Mouse (Mus musculus): Measurements from ENCODE around the gene Slc9a1. TPM values are rescaled to one million over a fixed set of nuclear protein-coding genes. Genes with fewer than 3 reads are reported as not detected.

Slc9a1 gene
- polyA plus RNA-seq, 1 experiment from 2014 or later = 12.8 TPM

DNA sequence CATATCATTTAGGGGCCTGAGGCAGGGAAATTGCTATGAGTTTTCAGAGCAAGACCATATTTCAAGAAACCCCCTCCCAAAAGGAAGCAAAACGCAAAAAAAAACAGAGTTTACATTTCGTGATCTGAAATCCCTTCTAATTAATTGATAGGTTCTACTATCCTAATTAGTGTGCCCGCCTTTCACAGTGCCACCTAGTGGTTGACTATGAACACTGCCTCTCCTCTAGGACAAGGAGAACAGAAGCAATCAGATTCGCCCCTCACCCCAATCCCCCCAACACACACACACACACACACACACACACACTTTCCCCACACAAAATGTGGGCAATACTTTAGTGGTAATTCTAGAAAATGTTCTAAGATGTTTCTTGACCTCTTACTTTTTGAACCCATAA lies 25.4 kb upstream of the Slc9a1 start:
- H3K9me3 ChIP-seq (replicated peaks; ENCODE audit: control insufficient read depth, low read length, poor library complexity, severe bottlenecking) = no peaks in the 10 kb centered on the region
- no peak overlapping the region for H3K4me3 ChIP-seq (ENCODE audit: low read depth, low read length)
- H3K9ac ChIP-seq (ENCODE audit: low read depth, low read length) = no peak overlapping the region
- no peak overlapping the region for H3K27ac ChIP-seq (ENCODE audit: low read length)
- no peaks in the 10 kb centered on the region for H3K4me1 ChIP-seq (ENCODE audit: control insufficient read depth, insufficient read depth, low read length)
- ATAC-seq = no peak
- H3K4me2 ChIP-seq (ENCODE audit: low read length) = no peak overlapping the region
- H3K27me3 ChIP-seq (ENCODE audit: control insufficient read depth, insufficient read depth, low read depth, low read length) = no peaks in the 10 kb centered on the region
- H3K36me3 ChIP-seq (ENCODE audit: control insufficient read depth, insufficient read depth, low read length) = no peaks in the 10 kb centered on the region
- WGBS = 6% methylated on average over 4 of the region's 4 CpGs

DNA sequence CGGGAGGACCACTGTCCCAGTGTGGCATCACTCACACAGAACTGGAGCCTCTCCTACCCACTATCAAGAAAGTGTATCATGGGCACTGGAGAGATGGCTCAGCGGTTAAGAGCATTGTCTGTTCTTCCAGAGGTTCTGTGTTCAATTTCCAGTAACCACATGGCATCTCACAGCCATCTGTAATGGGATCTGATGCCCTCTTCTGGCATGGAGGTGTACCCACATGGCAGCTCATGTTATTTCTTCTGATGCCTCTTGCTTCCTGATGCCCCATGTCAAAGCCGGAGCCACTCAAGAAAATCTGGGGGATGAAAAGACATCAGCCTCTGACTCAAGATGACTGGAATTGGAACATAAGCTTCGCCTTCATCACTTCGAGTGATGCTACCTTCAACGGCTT lies 23.8 kb upstream of the Slc9a1 start:
- H3K27me3 ChIP-seq (ENCODE audit: control insufficient read depth, insufficient read depth, low read depth, low read length) = no peaks in the 10 kb centered on the region
- no peak for ATAC-seq
- WGBS = 89% methylated on average over 6 of the region's 6 CpGs
- no peaks in the 10 kb centered on the region for H3K9me3 ChIP-seq (replicated peaks; ENCODE audit: control insufficient read depth, low read length, poor library complexity, severe bottlenecking)
- no peak overlapping the region for H3K9ac ChIP-seq (ENCODE audit: low read depth, low read length)
- no peak overlapping the region for H3K4me3 ChIP-seq (ENCODE audit: low read depth, low read length)
- H3K27ac ChIP-seq (ENCODE audit: low read length) = no peak overlapping the region
- H3K4me2 ChIP-seq (ENCODE audit: low read length) = no peak overlapping the region
- no peaks in the 10 kb centered on the region for H3K36me3 ChIP-seq (ENCODE audit: control insufficient read depth, insufficient read depth, low read length)
- no peaks in the 10 kb centered on the region for H3K4me1 ChIP-seq (ENCODE audit: control insufficient read depth, insufficient read depth, low read length)

DNA sequence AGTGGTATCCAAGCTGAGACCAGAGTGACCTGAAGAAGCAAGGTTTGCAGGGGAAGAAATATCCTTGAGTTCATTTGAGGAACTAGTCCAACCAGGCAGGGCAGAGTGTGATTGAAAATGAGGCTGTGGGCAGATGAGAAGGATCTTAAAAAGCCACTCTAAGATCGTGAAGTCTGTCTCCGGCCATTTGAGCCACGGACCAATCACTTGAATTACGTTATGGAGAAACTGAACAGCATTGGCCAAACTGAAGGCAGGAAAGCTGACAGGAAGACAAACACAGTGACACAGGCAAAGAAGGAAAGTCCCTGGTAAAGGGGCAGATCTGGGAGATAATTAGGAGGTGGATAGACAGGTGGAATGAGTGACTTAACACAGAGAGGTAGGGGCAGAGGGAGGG lies 22.9 kb upstream of the Slc9a1 start:
- no peaks in the 10 kb centered on the region for H3K36me3 ChIP-seq (ENCODE audit: control insufficient read depth, insufficient read depth, low read length)
- 85% methylated on average over 4 of the region's 4 CpGs for WGBS

DNA sequence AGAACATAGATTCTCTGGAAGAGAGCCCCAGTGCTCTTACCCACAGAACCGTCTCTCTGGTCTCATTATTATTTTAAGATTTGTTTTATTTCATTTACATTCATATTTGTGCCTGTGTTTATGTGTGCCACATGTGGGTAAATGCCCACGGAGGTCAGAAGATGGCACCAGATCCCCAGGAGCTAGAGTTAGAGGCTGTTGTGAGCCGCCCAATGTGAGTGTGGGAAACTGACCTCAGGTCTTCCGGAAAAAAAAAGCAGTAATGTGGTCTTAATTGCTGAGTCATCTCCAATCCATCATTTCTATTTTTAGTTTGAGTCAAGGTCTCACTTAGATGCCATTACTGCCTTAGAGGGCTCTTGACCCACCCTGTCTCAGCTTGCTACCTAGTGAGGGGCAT lies 21.9 kb upstream of the Slc9a1 start:
- Histone ChIP-seq H3K9ac (ENCODE audit: low read depth, low read length) (no peak overlapping the region), H3K9me3 (replicated peaks; ENCODE audit: control insufficient read depth, low read length, poor library complexity, severe bottlenecking) (no peaks in the 10 kb centered on the region), H3K4me3 (ENCODE audit: low read depth, low read length) (no peak overlapping the region), H3K36me3 (ENCODE audit: control insufficient read depth, insufficient read depth, low read length) (no peaks in the 10 kb centered on the region), H3K27me3 (ENCODE audit: control insufficient read depth, insufficient read depth, low read depth, low read length) (no peaks in the 10 kb centered on the region), H3K4me1 (ENCODE audit: control insufficient read depth, insufficient read depth, low read length) (no peaks in the 10 kb centered on the region), H3K4me2 (ENCODE audit: low read length) (no peak overlapping the region), H3K27ac (ENCODE audit: low read length) (no peak overlapping the region)
- WGBS = 72% methylated on average over 4 of the region's 4 CpGs
- no peak for ATAC-seq

More for the DNA sequence above, 22.9 kb upstream of the Slc9a1 start:
- no peak overlapping the region for H3K27ac ChIP-seq (ENCODE audit: low read length)
- no peaks in the 10 kb centered on the region for H3K4me1 ChIP-seq (ENCODE audit: control insufficient read depth, insufficient read depth, low read length)
- H3K9ac ChIP-seq (ENCODE audit: low read depth, low read length) = no peak overlapping the region
- H3K4me3 ChIP-seq (ENCODE audit: low read depth, low read length) = no peak overlapping the region
- H3K27me3 ChIP-seq (ENCODE audit: control insufficient read depth, insufficient read depth, low read depth, low read length) = no peaks in the 10 kb centered on the region
- H3K9me3 ChIP-seq (replicated peaks; ENCODE audit: control insufficient read depth, low read length, poor library complexity, severe bottlenecking) = no peaks in the 10 kb centered on the region
- H3K4me2 ChIP-seq (ENCODE audit: low read length) = no peak overlapping the region
- ATAC-seq = no peak

DNA sequence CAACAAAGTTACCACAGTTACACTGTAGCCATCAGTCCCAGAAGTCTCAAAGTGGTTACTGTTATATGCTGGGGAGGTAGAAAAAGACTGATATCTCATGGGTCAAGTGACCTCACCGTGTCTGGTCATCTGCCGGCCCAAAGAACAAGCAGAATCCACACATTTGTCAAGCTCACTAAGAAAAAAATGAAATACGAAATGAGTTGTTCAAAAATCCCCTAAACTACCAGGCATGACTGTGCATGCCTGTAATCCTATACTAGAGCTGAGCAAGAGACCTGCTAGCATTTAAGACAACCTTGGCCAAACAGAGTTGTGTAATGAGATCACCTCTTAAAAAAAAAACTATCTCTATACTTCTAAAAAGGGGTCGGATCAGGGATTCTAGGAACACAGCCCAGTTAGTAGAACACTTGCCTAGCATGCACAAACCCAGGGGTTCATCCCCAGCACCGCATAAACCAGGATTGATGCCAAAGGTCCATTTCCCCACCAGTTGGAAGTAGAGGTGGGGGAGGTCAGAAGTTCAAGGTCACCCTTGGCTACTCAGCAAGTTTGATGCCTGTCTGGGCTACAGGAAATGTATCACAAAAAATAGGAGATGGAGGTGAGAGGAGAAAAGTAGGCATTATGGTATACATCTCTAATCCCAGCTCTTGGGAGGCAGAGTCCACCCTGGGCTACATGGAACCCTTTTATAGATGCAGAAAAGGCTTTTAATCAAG lies 21.3 kb upstream of the Slc9a1 start:
- Histone ChIP-seq H3K9ac (ENCODE audit: low read depth, low read length) (no peak overlapping the region), H3K4me3 (ENCODE audit: low read depth, low read length) (no peak overlapping the region), H3K4me1 (ENCODE audit: control insufficient read depth, insufficient read depth, low read length) (no peaks in the 10 kb centered on the region), H3K36me3 (ENCODE audit: control insufficient read depth, insufficient read depth, low read length) (no peaks in the 10 kb centered on the region), H3K27me3 (ENCODE audit: control insufficient read depth, insufficient read depth, low read depth, low read length) (no peaks in the 10 kb centered on the region), H3K27ac (ENCODE audit: low read length) (no peak overlapping the region), H3K4me2 (ENCODE audit: low read length) (no peak overlapping the region), H3K9me3 (replicated peaks; ENCODE audit: control insufficient read depth, low read length, poor library complexity, severe bottlenecking) (no peaks in the 10 kb centered on the region)
- no peak for ATAC-seq
- 89% methylated on average over 5 of the region's 5 CpGs for WGBS

DNA sequence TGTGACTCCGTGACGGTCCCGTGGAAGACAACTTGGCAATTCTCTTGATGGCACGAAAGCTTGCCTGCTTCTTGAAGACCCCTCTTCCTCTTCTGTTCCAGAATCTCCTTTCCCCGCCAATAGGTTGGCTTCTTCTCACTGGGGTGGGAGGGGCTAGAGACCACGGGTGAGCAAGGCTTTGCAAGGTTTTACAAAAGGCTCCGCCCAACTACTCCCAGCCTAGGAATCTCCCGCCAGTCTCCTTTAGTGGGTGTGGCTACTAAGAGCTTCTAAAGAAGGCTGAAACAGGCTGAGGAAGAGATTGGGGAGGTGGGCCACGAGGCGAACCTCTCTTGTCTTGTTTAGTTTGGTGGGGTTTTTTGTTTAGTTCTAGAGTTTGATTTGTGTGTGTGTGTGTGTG lies 16.7 kb upstream of the Slc9a1 start:
- WGBS = 76% methylated on average over 10 of the region's 10 CpGs
- Histone ChIP-seq H3K27me3 (ENCODE audit: control insufficient read depth, insufficient read depth, low read depth, low read length) (no peaks in the 10 kb centered on the region), H3K4me1 (ENCODE audit: control insufficient read depth, insufficient read depth, low read length) (no peaks in the 10 kb centered on the region), H3K27ac (ENCODE audit: low read length) (no peak overlapping the region), H3K4me3 (ENCODE audit: low read depth, low read length) (no peak overlapping the region), H3K9me3 (replicated peaks; ENCODE audit: control insufficient read depth, low read length, poor library complexity, severe bottlenecking) (no peaks in the 10 kb centered on the region), H3K4me2 (ENCODE audit: low read length) (no peak overlapping the region), H3K36me3 (ENCODE audit: control insufficient read depth, insufficient read depth, low read length) (no peaks in the 10 kb centered on the region), H3K9ac (ENCODE audit: low read depth, low read length) (no peak overlapping the region)
- ATAC-seq = no peak

DNA sequence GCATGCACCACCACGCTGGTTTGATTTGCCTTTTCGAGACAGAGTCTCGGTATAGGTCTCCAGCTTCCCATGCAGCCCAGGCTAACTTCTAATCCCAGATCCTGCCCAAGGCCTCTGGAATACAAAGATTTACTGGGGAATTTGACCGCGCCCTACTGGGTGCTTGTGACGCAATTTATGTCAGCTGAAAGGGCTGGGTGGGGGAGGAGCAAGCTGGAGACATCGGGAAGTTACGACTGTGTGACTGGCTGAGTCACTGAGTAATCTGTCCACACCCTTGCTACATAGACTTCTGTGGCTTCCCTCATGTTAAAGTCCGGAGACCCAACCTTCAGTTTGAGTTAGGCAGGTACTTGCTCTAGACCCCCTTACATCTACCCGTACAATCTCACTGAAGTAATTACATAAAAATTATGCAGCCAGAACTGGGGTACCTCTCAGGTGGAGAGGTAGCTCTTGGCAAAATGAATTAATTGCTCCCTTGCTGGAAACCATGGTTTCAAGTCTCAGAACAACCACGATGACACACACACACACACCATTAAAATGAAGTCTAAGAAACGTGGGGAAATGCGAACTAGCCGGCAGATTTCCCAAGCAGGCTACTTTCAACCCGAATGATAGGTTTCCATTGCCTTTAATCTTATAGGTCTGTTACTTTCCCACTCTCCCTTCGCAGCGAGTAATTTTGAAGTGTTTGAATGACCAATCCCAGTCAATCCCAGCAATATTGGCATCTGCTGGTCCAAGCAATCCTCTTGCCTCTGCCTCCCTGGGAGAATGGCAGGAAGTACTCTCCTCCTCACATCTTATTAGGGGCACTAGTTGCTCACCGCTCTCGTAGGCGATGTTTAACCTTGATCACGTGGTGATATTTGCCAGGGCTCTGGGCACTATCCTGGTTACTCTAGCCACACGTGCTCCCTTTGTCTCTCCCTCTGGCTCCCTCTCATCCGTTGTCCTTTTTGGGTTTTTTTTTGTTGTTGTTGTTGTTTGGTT lies 15.8 kb upstream of the Slc9a1 start, which contains the start of gene Wdtc1:
Gene Wdtc1 (minus strand): TSS at position 115 of the 999 bp plus-strand sequence.
- no peak for ATAC-seq
- Histone ChIP-seq H3K27me3 (ENCODE audit: control insufficient read depth, insufficient read depth, low read depth, low read length) (no peaks in the 10 kb centered on the region), H3K4me2 (ENCODE audit: low read length) (no peak within 1 kb of the TSS), H3K9ac (ENCODE audit: low read depth, low read length) (no peak within 1 kb of the TSS), H3K9me3 (replicated peaks; ENCODE audit: control insufficient read depth, low read length, poor library complexity, severe bottlenecking) (no peaks in the 10 kb centered on the region), H3K4me1 (ENCODE audit: control insufficient read depth, insufficient read depth, low read length) (no peaks in the 10 kb centered on the region), H3K36me3 (ENCODE audit: control insufficient read depth, insufficient read depth, low read length) (no peaks in the 10 kb centered on the region), H3K27ac (ENCODE audit: low read length) (no peak within 1 kb of the TSS), H3K4me3 (ENCODE audit: low read depth, low read length) (no peak within 1 kb of the TSS)
- 89% methylated on average over 23 of the region's 23 CpGs for WGBS

DNA sequence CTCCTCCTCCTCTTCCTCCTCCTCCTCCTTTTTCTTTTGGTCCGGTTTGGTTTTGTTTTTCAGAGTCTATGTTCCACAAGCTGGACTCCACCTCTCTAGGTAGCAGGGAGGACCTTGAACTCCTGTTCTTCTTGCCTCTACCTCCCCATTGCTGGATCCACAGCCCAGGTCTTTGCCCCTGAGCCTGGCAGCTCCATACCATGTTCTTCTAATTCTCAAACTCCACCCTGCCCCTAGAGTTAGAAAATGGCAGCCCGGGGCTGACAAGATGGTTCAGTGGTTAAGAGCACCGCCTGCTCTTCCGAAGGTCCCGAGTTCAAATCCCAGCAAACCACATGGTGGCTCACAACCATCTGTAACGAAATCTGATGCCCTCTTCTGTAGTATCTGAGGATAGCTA lies 14.9 kb upstream of the Slc9a1 start:
- no peak overlapping the region for H3K4me2 ChIP-seq (ENCODE audit: low read length)
- no peaks in the 10 kb centered on the region for H3K36me3 ChIP-seq (ENCODE audit: control insufficient read depth, insufficient read depth, low read length)
- no peaks in the 10 kb centered on the region for H3K27me3 ChIP-seq (ENCODE audit: control insufficient read depth, insufficient read depth, low read depth, low read length)
- no peak overlapping the region for H3K9ac ChIP-seq (ENCODE audit: low read depth, low read length)
- no peak overlapping the region for H3K4me3 ChIP-seq (ENCODE audit: low read depth, low read length)
- ATAC-seq = no peak
- WGBS = 91% methylated on average over 6 of the region's 6 CpGs
- H3K9me3 ChIP-seq (replicated peaks; ENCODE audit: control insufficient read depth, low read length, poor library complexity, severe bottlenecking) = no peaks in the 10 kb centered on the region
- no peak overlapping the region for H3K27ac ChIP-seq (ENCODE audit: low read length)
- no peaks in the 10 kb centered on the region for H3K4me1 ChIP-seq (ENCODE audit: control insufficient read depth, insufficient read depth, low read length)

Measured in midbrain, embryonic 16.5 days (tissue).